In the genomic region with DNA sequence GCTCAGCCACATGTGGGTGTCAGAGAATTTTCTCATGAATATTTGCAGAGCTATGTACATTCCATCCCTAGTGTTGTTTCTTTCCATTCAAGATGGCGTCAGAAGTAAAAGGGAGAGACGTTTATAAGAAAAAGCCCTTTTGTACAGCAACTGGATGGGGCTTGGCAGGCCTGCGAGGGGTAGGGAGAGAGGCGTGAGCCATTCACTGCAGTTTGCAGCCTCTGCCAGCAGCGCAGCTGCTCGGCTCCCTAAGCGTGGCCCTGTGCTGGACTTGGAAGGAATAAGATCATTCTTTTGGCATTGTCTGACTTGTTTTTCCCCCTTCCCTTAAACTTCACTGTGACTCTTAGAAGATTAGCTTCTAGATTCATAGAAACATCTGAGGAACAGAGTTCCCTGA, we compare ENCODE assay signal across 8 mouse cellular contexts. TPM values are rescaled to one million over a fixed set of nuclear protein-coding genes. Genes with fewer than 3 reads are reported as not detected.
DNase-seq lines count a peak whose midpoint lies in the region; ATAC-seq and TF ChIP-seq lines count a peak whose summit lies in the region.

No protein-coding gene starts in this region.

- no peak overlapping the region for H3K4me2 ChIP-seq in limb, embryonic 14.5 days (replicated peaks; ENCODE audit: low read depth, low read length, severe bottlenecking)
- no peak overlapping the region for H3K4me2 ChIP-seq in midbrain, embryonic 13.5 days (replicated peaks)

- no peaks in the 10 kb centered on the region for H3K4me1 ChIP-seq in cerebellum, adult 2 months (ENCODE audit: control insufficient read depth, insufficient read depth, low read length)
- no peaks in the 10 kb centered on the region for H3K4me1 ChIP-seq in limb, embryonic 14.5 days (ENCODE audit: control insufficient read depth, insufficient read depth, low read length)
- no peaks in the 10 kb centered on the region for H3K4me1 ChIP-seq in limb, embryonic 10.5 days
- no peaks in the 10 kb centered on the region for H3K4me1 ChIP-seq in midbrain, embryonic 13.5 days (replicated peaks)

- H3K27ac ChIP-seq in cerebellum, adult 2 months (ENCODE audit: insufficient read depth, low read length): no peak overlapping the region
- no peak overlapping the region for H3K27ac ChIP-seq in limb, embryonic 14.5 days (replicated peaks; ENCODE audit: low read depth, low read length)
- no peak overlapping the region for H3K27ac ChIP-seq in limb, embryonic 10.5 days
- H3K27ac ChIP-seq in midbrain, embryonic 13.5 days: no peak overlapping the region

- no peak for TF ChIP-seq POLR2A in cerebellum, adult 2 months (IDR thresholded peaks at IDR 0.05; ENCODE audit: borderline replicate concordance, insufficient read depth, low read length)
- no peak for TF ChIP-seq POLR2A in limb, embryonic 14.5 days (IDR thresholded peaks at IDR 0.05; ENCODE audit: borderline replicate concordance, extremely low read depth, insufficient read depth, insufficient read length)

- H3K36me3 ChIP-seq in limb, embryonic 14.5 days (ENCODE audit: control insufficient read depth, insufficient read depth, low read length): no peaks in the 10 kb centered on the region
- no peaks in the 10 kb centered on the region for H3K36me3 ChIP-seq in limb, embryonic 10.5 days
- no peaks in the 10 kb centered on the region for H3K36me3 ChIP-seq in midbrain, embryonic 13.5 days

- no peak overlapping the region for H3K9ac ChIP-seq in limb, embryonic 14.5 days (ENCODE audit: low read depth, low read length, severe bottlenecking)
- H3K9ac ChIP-seq in midbrain, embryonic 13.5 days (replicated peaks): no peak overlapping the region

- H3K27me3 ChIP-seq in cerebellum, adult 2 months (ENCODE audit: control insufficient read depth, insufficient read depth, low read length): no peaks in the 10 kb centered on the region
- no peaks in the 10 kb centered on the region for H3K27me3 ChIP-seq in limb, embryonic 14.5 days (ENCODE audit: control insufficient read depth, insufficient read depth, low read length)
- no peaks in the 10 kb centered on the region for H3K27me3 ChIP-seq in limb, embryonic 10.5 days (ENCODE audit: low read depth, poor library complexity, severe bottlenecking)
- no peaks in the 10 kb centered on the region for H3K27me3 ChIP-seq in midbrain, embryonic 13.5 days

- peak; percentile 29 to 62 for DNase-seq in cerebellum, postnatal 10 days
- no peak for DNase-seq in cerebellum, adult 2 months
- peak; percentile 77 for DNase-seq in limb, embryonic 14.5 days (ENCODE audit: low spot score)
- no peak for DNase-seq in limb, embryonic 10.5 days (ENCODE audit: low spot score)
- peak; percentile 76 for DNase-seq in heart, postnatal 25 days (ENCODE audit: low spot score)
- peak; percentile 82 for DNase-seq in skeletal muscle tissue, adult 2 months (ENCODE audit: low read depth, low spot score)
- no peak for DNase-seq in cerebellum, adult 8-10 months

- no peak for TF ChIP-seq CTCF in cerebellum, adult 2 months (IDR thresholded peaks at IDR 0.05; ENCODE audit: borderline replicate concordance, insufficient read depth, low read depth, low read length)

- H3K4me3 ChIP-seq in cerebellum, adult 2 months (replicated peaks; ENCODE audit: insufficient read depth, low read depth, low read length): no peak overlapping the region
- no peak overlapping the region for H3K4me3 ChIP-seq in limb, embryonic 14.5 days (replicated peaks; ENCODE audit: low read length)
- no peak overlapping the region for H3K4me3 ChIP-seq in limb, embryonic 10.5 days
- no peak overlapping the region for H3K4me3 ChIP-seq in midbrain, embryonic 13.5 days (replicated peaks)

- 14% methylated on average over 7 of the region's 7 CpGs for WGBS in cerebellum, adult 2 months
- WGBS in limb, embryonic 14.5 days: 68% methylated on average over 7 of the region's 7 CpGs
- 85% methylated on average over 7 of the region's 7 CpGs for WGBS in limb, embryonic 10.5 days
- WGBS in midbrain, embryonic 13.5 days: 57% methylated on average over 7 of the region's 7 CpGs

- ATAC-seq in limb, embryonic 14.5 days (ENCODE audit: low FRiP score, low read depth): no peak
- ATAC-seq in midbrain, embryonic 13.5 days: no peak

- intact Hi-C loops in heart, postnatal 25 days (cut with DNase I): no loop called here

- H3K9me3 ChIP-seq in limb, embryonic 14.5 days (ENCODE audit: control insufficient read depth, low read length): no peaks in the 10 kb centered on the region
- no peaks in the 10 kb centered on the region for H3K9me3 ChIP-seq in limb, embryonic 10.5 days (replicated peaks)
- no peaks in the 10 kb centered on the region for H3K9me3 ChIP-seq in midbrain, embryonic 13.5 days

RNA-seq across cellular contexts. Expression of a gene that starts 14.9 kb away (rescaled TPM):
- 15.8 and 17.9 TPM in 2 replicates for polyA plus RNA-seq in cerebellum, adult 2 months (2012; rRNA removed)
- 25.4 and 28.4 TPM in 2 replicates for polyA plus RNA-seq in limb, embryonic 14.5 days (2012; rRNA removed)
- 10.7 and 11.4 TPM in 2 replicates for polyA plus RNA-seq in limb, embryonic 14.5 days (2014; fragmentation: Nextera tagmentation; extraction: Ambion mirVana)
- polyA plus RNA-seq in limb, embryonic 10.5 days (2016; fragmentation: Nextera tagmentation; extraction: Ambion mirVana): 2.2 and 3.1 TPM in 2 replicates
- 1 to 10 TPM; 8.2 to 9.7 TPM for total RNA-seq in heart, postnatal 25 days (2021)
- 3.4 and 4.2 TPM in 2 replicates for polyA plus RNA-seq in midbrain, embryonic 13.5 days (2015; fragmentation: Nextera tagmentation; extraction: Ambion mirVana)

RNA-seq across cellular contexts. Expression of a gene that starts 34.5 kb away (rescaled TPM):
- polyA plus RNA-seq in cerebellum, adult 2 months (2012; rRNA removed): 27.3 and 27.9 TPM in 2 replicates
- polyA plus RNA-seq in limb, embryonic 14.5 days (2012; rRNA removed): 18.1 and 18.4 TPM in 2 replicates
- 19.4 and 20.7 TPM in 2 replicates for polyA plus RNA-seq in limb, embryonic 14.5 days (2014; fragmentation: Nextera tagmentation; extraction: Ambion mirVana)
- 24.7 and 31.0 TPM in 2 replicates for polyA plus RNA-seq in limb, embryonic 10.5 days (2016; fragmentation: Nextera tagmentation; extraction: Ambion mirVana)
- 10 to 100 TPM; 14.6 to 15.3 TPM for total RNA-seq in heart, postnatal 25 days (2021)
- polyA plus RNA-seq in midbrain, embryonic 13.5 days (2015; fragmentation: Nextera tagmentation; extraction: Ambion mirVana): 34.0 and 36.4 TPM in 2 replicates

RNA-seq across cellular contexts. Expression of a gene that starts 34.7 kb away (rescaled TPM):
- 14.0 and 15.9 TPM in 2 replicates for polyA plus RNA-seq in cerebellum, adult 2 months (2012; rRNA removed)
- polyA plus RNA-seq in limb, embryonic 14.5 days (2012; rRNA removed): 13.2 and 15.0 TPM in 2 replicates
- polyA plus RNA-seq in limb, embryonic 14.5 days (2014; fragmentation: Nextera tagmentation; extraction: Ambion mirVana): 20.5 and 21.6 TPM in 2 replicates
- 34.5 and 35.9 TPM in 2 replicates for polyA plus RNA-seq in limb, embryonic 10.5 days (2016; fragmentation: Nextera tagmentation; extraction: Ambion mirVana)
- total RNA-seq in heart, postnatal 25 days (2021): 1 to 10 TPM; 8.6 to 9.3 TPM
- polyA plus RNA-seq in midbrain, embryonic 13.5 days (2015; fragmentation: Nextera tagmentation; extraction: Ambion mirVana): 33.1 and 37.1 TPM in 2 replicates

Comparison
In these comparisons a context has a peak if more than half of its experiments do, and no peak if none do; other contexts are left out.
1. DNase-seq: peak in cerebellum, postnatal 10 days (2 of 2), limb, embryonic 14.5 days (single experiment), heart, postnatal 25 days (single experiment) and skeletal muscle tissue, adult 2 months (single experiment); none in cerebellum, adult 2 months (0 of 2), limb, embryonic 10.5 days (single experiment) and cerebellum, adult 8-10 months (single experiment).